Mouse (Mus musculus) liver, embryonic 11.5 days (tissue): ENCODE data around the gene Fgf22. TPM values are rescaled to one million over a fixed set of nuclear protein-coding genes. Genes with fewer than 3 reads are reported as not detected.
A peak's percentile ranks its signal among the peaks of the same experiment; 100 is the strongest.

Experiments
- ATAC-seq: fragments of 200-750 bp; cut with Nextera tagmentation; replicated peaks from 2 replicates; pipeline ENCODE4 v1.8.0; 2017; ENCODE audit warnings: moderate number of reproducible peaks, mild to moderate bottlenecking, moderate TSS enrichment, moderate library complexity; ENCODE audit not compliant: low FRiP score
- DNase-seq: peaks from one replicate; pipeline ENCODE4 v3.0.0-alpha.2; 2017; ENCODE audit warnings: low spot score
- H3K27ac ChIP-seq: fragments of 300-500 bp; sonication (generic); 2 replicates; pipeline ENCODE4 v1.5.1; 2014; ENCODE audit warnings: mild to moderate bottlenecking, low read depth, low read length, control low read depth
- H3K27me3 ChIP-seq: fragments of 300-500 bp; sonication (generic); replicated peaks from 2 replicates; pipeline ENCODE4 v1.6.1; 2014; ENCODE audit warnings: low read length, mixed read lengths; ENCODE audit not compliant: control insufficient read depth, insufficient read depth
- H3K36me3 ChIP-seq: fragments of 300-500 bp; sonication (generic); 2 replicates; pipeline ENCODE4 v1.6.1; 2014; ENCODE audit warnings: mild to moderate bottlenecking, low read length, moderate library complexity, mixed read lengths; ENCODE audit not compliant: control insufficient read depth, insufficient read depth
- H3K4me1 ChIP-seq: fragments of 300-500 bp; sonication (generic); replicated peaks from 2 replicates; pipeline ENCODE4 v1.6.1; 2014; ENCODE audit warnings: low read length, mixed read lengths; ENCODE audit not compliant: control insufficient read depth, insufficient read depth
- H3K4me2 ChIP-seq: fragments of 300-500 bp; sonication (generic); 2 replicates; pipeline ENCODE4 v1.6.1; 2014; ENCODE audit warnings: mild to moderate bottlenecking, control low read depth, moderate library complexity
- H3K4me3 ChIP-seq: fragments of 300-500 bp; sonication (generic); 2 replicates; pipeline ENCODE4 v1.5.1; 2014; ENCODE audit warnings: low read depth, low read length, control low read depth
- H3K9ac ChIP-seq: fragments of 300-500 bp; sonication (generic); 2 replicates; pipeline ENCODE4 v1.6.1; 2014; ENCODE audit warnings: low read depth, low read length, control low read depth
- H3K9me3 ChIP-seq: fragments of 300-500 bp; sonication (generic); 2 replicates; pipeline ENCODE4 v1.6.1; 2016; ENCODE audit warnings: low read length, inconsistent platforms, mixed read lengths; ENCODE audit not compliant: control insufficient read depth
- WGBS: fragments of 180-500 bp; shearing (Covaris S2); extraction: QIAGEN DNeasy Blood & Tissue Kit; methylation state at CpG from one replicate; pipeline ENCODE4 v1.1.7; 2014; 5-methylcytosine and 5-hydroxymethylcytosine counted together
- polyA plus RNA-seq: library from polyadenylated mRNA; unstranded; fragments of >200 nt; fragmentation: Nextera tagmentation; extraction: Ambion mirVana; gene quantifications from 2 replicates; pipeline ENCODE4 v1.2.1, GENCODE M21; 2014

Fgf22 gene
- polyA plus RNA-seq, 1 experiment from 2014 or later = not detected

GRCm38 (mm10) chr10:79738259-79738658, 16.6 kb upstream of the Fgf22 start:
- Histone ChIP-seq H3K4me1 (no peaks in the 10 kb centered on the region), H3K4me3 (no peak overlapping the region), H3K9me3 (peaks cover 11% of the 10 kb centered on the region; the same call in 1 of the 2 replicates), H3K27me3 (0 out of 2 replicates have a peak, but pooled peaks cover 4% of the 10 kb centered on the region), H3K4me2 (no peak overlapping the region), H3K36me3 (peaks cover 83% of the 10 kb centered on the region), H3K27ac (no peak overlapping the region), H3K9ac (no peak overlapping the region)
- ATAC-seq = no peak
- 93% methylated on average over 10 of the region's 10 CpGs for WGBS
- no peak for DNase-seq

GRCm38 (mm10) chr10:79739234-79739633, 15.6 kb upstream of the Fgf22 start:
- Histone ChIP-seq H3K36me3 (peaks cover 87% of the 10 kb centered on the region), H3K9ac (no peak overlapping the region), H3K9me3 (peaks cover 11% of the 10 kb centered on the region; the same call in 1 of the 2 replicates), H3K4me1 (no peaks in the 10 kb centered on the region), H3K4me2 (no peak overlapping the region), H3K27me3 (0 out of 2 replicates have a peak, but pooled peaks cover 4% of the 10 kb centered on the region), H3K27ac (no peak overlapping the region), H3K4me3 (no peak overlapping the region)
- DNase-seq (no peak), ATAC-seq (no peak)
- WGBS = 95% methylated on average over 28 of the region's 28 CpGs

- no peak overlapping the region for H3K9ac ChIP-seq
- no peak overlapping the region for H3K4me2 ChIP-seq
- DNase-seq (no peak), ATAC-seq (no peak)
- H3K9me3 ChIP-seq = peaks cover 11% of the 10 kb centered on the region; the same call in 1 of the 2 replicates
- peaks cover 6% of the 10 kb centered on the region; the same call in 1 of the 2 replicates for H3K4me1 ChIP-seq
- 0 out of 2 replicates have a peak, but pooled peaks cover under 1% of the 10 kb centered on the region for H3K27me3 ChIP-seq
- peaks cover 75% of the 10 kb centered on the region for H3K36me3 ChIP-seq
- WGBS = 81% methylated on average over 11 of the region's 11 CpGs
- H3K4me3 ChIP-seq = no peak overlapping the region
- no peak overlapping the region for H3K27ac ChIP-seq
These were observed 14.0 kb upstream of the Fgf22 start for GRCm38 (mm10) chr10:79740863-79741262.

GRCm38 (mm10) chr10:79743161-79743560, 11.7 kb upstream of the Fgf22 start:
- H3K4me1 ChIP-seq = peaks cover 6% of the 10 kb centered on the region
- WGBS = 93% methylated on average over 11 of the region's 11 CpGs
- DNase-seq = no peak
- H3K9me3 ChIP-seq = peaks cover 9% of the 10 kb centered on the region; the same call in 1 of the 2 replicates
- no peaks in the 10 kb centered on the region for H3K27me3 ChIP-seq
- no peak overlapping the region for H3K4me2 ChIP-seq
- ATAC-seq = no peak
- H3K36me3 ChIP-seq = peaks cover 52% of the 10 kb centered on the region
- no peak overlapping the region for H3K4me3 ChIP-seq
- H3K27ac ChIP-seq = no peak overlapping the region
- H3K9ac ChIP-seq = no peak overlapping the region

- H3K4me2 ChIP-seq = no peak overlapping the region
- ATAC-seq (no peak), DNase-seq (no peak)
- peaks cover 6% of the 10 kb centered on the region; the same call in 1 of the 2 replicates for H3K9me3 ChIP-seq
- 95% methylated on average over 15 of the region's 15 CpGs for WGBS
- peaks cover 46% of the 10 kb centered on the region for H3K36me3 ChIP-seq
- H3K4me3 ChIP-seq = no peak overlapping the region
- no peak overlapping the region for H3K27ac ChIP-seq
- no peaks in the 10 kb centered on the region for H3K27me3 ChIP-seq
- H3K9ac ChIP-seq = no peak overlapping the region
- H3K4me1 ChIP-seq = peaks cover 6% of the 10 kb centered on the region
These were observed 11.1 kb upstream of the Fgf22 start for GRCm38 (mm10) chr10:79743650-79744365.

GRCm38 (mm10) chr10:79745411-79745810, 9.5 kb upstream of the Fgf22 start:
- no peak overlapping the region; the same call in 1 of the 2 replicates for H3K9ac ChIP-seq

GRCm38 (mm10) chr10:79745898-79746773, 8.7 kb upstream of the Fgf22 start, which contains the start of gene Polrmt:
Gene Polrmt (minus strand): TSS chr10:79746581.
- H3K4me1 ChIP-seq = peaks cover 9% of the 10 kb centered on the region
- no peaks in the 10 kb centered on the region for H3K9me3 ChIP-seq
- ATAC-seq (peak; percentile 95), DNase-seq (peak; percentile 93)
- H3K9ac ChIP-seq = peak within 1 kb of the TSS; percentile 62
- peak within 1 kb of the TSS; percentile 68 for H3K4me3 ChIP-seq
- H3K36me3 ChIP-seq = peaks cover 23% of the 10 kb centered on the region
- H3K4me2 ChIP-seq = peak within 1 kb of the TSS; percentile 65
- 3% methylated on average over 38 of the region's 38 CpGs for WGBS
- H3K27ac ChIP-seq = peak within 1 kb of the TSS; percentile 54; the same call in 1 of the 2 replicates
- no peaks in the 10 kb centered on the region for H3K27me3 ChIP-seq

More at GRCm38 (mm10) chr10:79745411-79745810, 9.5 kb upstream of the Fgf22 start:
- Histone ChIP-seq H3K9me3 (no peaks in the 10 kb centered on the region), H3K4me1 (peaks cover 9% of the 10 kb centered on the region), H3K4me3 (peak overlapping the region; percentile 68), H3K27ac (no peak overlapping the region), H3K36me3 (peaks cover 30% of the 10 kb centered on the region), H3K27me3 (no peaks in the 10 kb centered on the region), H3K4me2 (peak overlapping the region; percentile 65)
- DNase-seq (no peak), ATAC-seq (no peak)
- WGBS = 90% methylated on average over 3 of the region's 3 CpGs

- peak; percentile 71 for ATAC-seq
- 24% methylated on average over 6 of the region's 6 CpGs for WGBS
These were observed 8.1 kb upstream of the Fgf22 start for GRCm38 (mm10) chr10:79746774-79747151.

More at GRCm38 (mm10) chr10:79746774-79747151, 8.1 kb upstream of the Fgf22 start:
- no peak for DNase-seq
- Histone ChIP-seq H3K9me3 (no peaks in the 10 kb centered on the region), H3K4me2 (peak overlapping the region; percentile 65), H3K4me3 (peak overlapping the region; percentile 20; the same call in 1 of the 2 replicates), H3K27me3 (no peaks in the 10 kb centered on the region), H3K9ac (peak overlapping the region; percentile 17; the same call in 1 of the 2 replicates), H3K36me3 (peaks cover 17% of the 10 kb centered on the region), H3K27ac (peak overlapping the region; percentile 54; the same call in 1 of the 2 replicates), H3K4me1 (peaks cover 9% of the 10 kb centered on the region)
